Mouse (Mus musculus) heart, embryonic 12.5 days (tissue): ENCODE data around the gene Prkd2. TPM values are rescaled to one million over a fixed set of nuclear protein-coding genes. Genes with fewer than 3 reads are reported as not detected.
A peak's percentile ranks its signal among the peaks of the same experiment; 100 is the strongest.

Experiments used
- ATAC-seq: fragments of 200-750 bp; cut with Nextera tagmentation; 2 replicates; pipeline ENCODE4 v1.8.0; 2017; ENCODE audit warnings: moderate TSS enrichment, moderate library complexity; ENCODE audit not compliant: insufficient number of reproducible peaks, low FRiP score
- H3K27ac ChIP-seq: fragments of 300-500 bp; sonication (generic); 2 replicates; pipeline ENCODE4 v1.5.1; 2016; ENCODE audit warnings: mild to moderate bottlenecking, moderate library complexity; ENCODE audit not compliant: poor library complexity, severe bottlenecking
- H3K27me3 ChIP-seq: fragments of 300-500 bp; sonication (generic); replicated peaks from 2 replicates; pipeline ENCODE4 v1.6.1; 2016; ENCODE audit warnings: mild to moderate bottlenecking, moderate library complexity
- H3K36me3 ChIP-seq: fragments of 300-500 bp; sonication (generic); 2 replicates; pipeline ENCODE4 v1.6.1; 2016; ENCODE audit warnings: mild to moderate bottlenecking, moderate library complexity
- H3K4me1 ChIP-seq: fragments of 300-500 bp; sonication (generic); replicated peaks from 2 replicates; pipeline ENCODE4 v1.6.1; 2016; ENCODE audit warnings: mild to moderate bottlenecking
- H3K4me2 ChIP-seq: fragments of 300-500 bp; sonication (generic); 2 replicates; pipeline ENCODE4 v1.6.1; 2016; ENCODE audit warnings: mild to moderate bottlenecking, moderate library complexity
- H3K4me3 ChIP-seq: fragments of 300-500 bp; sonication (generic); 2 replicates; pipeline ENCODE4 v1.5.1; 2016; ENCODE audit warnings: mild to moderate bottlenecking
- H3K9ac ChIP-seq: fragments of 300-500 bp; sonication (generic); 2 replicates; pipeline ENCODE4 v1.6.1; 2016; ENCODE audit warnings: mild to moderate bottlenecking, moderate library complexity
- H3K9me3 ChIP-seq: fragments of 300-500 bp; sonication (generic); replicated peaks from 2 replicates; pipeline ENCODE4 v1.6.1; 2016; ENCODE audit warnings: mild to moderate bottlenecking, moderate library complexity
- WGBS: fragments of 180-500 bp; shearing (Covaris S2); methylation state at CpG from one replicate; pipeline ENCODE4 v1.1.7; 2016; 5-methylcytosine and 5-hydroxymethylcytosine counted together
- polyA plus RNA-seq: library from polyadenylated mRNA; unstranded; fragments of >200 nt; fragmentation: Nextera tagmentation; extraction: Ambion mirVana; gene quantifications from 2 replicates; pipeline ENCODE4 v1.2.1, GENCODE M21; 2016

Gene Prkd2
- polyA plus RNA-seq, 1 experiment from 2014 or later, result 10.8 TPM

DNA sequence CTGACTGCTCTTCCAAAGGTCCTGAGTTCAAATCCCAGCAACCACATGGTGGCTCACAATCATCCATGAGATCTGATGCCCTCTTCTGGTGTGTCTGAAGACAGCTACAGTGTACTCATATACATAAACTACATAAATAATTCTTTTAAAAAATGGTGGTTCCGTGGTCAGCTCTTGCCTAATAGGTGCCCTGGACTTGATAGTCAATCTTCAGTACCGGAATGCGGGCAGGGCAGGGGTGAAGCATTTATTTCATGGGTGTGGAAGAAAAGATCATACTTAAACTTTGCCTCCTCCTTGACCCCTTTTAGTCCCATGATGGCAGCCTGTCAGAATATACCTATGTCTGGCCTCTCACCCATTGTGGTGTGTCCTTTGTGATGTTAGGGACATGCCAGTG, 69.2 kb downstream of the Prkd2 start:
- no peak for ATAC-seq
- H3K9ac ChIP-seq, result no peak overlapping the region
- peaks cover 35% of the 10 kb centered on the region for H3K27me3 ChIP-seq
- H3K27ac ChIP-seq, result no peak overlapping the region
- no peak overlapping the region for H3K4me3 ChIP-seq
- peaks cover 40% of the 10 kb centered on the region for H3K4me1 ChIP-seq
- WGBS, result 93% methylated on average over 3 of the region's 3 CpGs
- no peak overlapping the region for H3K4me2 ChIP-seq
- H3K9me3 ChIP-seq, result no peaks in the 10 kb centered on the region
- H3K36me3 ChIP-seq, result peaks cover 30% of the 10 kb centered on the region

DNA sequence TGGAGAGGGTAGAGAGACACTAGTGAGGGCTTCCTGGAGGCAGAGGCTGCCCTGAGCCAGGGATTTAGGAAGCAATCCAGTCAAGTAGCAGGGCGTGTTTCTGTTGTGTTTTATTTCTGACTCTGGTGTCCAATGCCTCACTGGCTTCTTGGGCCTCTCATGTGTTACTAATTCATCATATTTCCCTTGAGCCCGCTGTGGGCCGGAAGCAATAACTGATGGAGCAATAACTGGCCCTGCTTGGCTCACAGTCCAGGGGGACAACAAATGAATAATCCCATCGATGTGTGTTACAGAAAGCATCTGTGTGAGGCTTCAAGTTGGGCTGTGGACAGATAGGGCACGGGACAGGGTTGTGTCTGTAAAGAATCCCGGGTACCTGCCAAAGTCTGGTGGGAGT, 69.7 kb downstream of the Prkd2 start:
- no peak for ATAC-seq
- H3K9me3 ChIP-seq, result no peaks in the 10 kb centered on the region
- WGBS, result 83% methylated on average over 6 of the region's 6 CpGs

GRCm38 (mm10) chr7:16913806-16914452, 71.2 kb downstream of the Prkd2 start:
- WGBS, result 36% methylated on average over 10 of the region's 10 CpGs
- H3K4me2 ChIP-seq, result no peak overlapping the region
- no peak overlapping the region for H3K9ac ChIP-seq
- ATAC-seq, result peak; percentile 59; the same call in 1 of the 2 replicates
- no peak overlapping the region for H3K27ac ChIP-seq
- peaks cover 23% of the 10 kb centered on the region for H3K4me1 ChIP-seq
- H3K9me3 ChIP-seq, result no peaks in the 10 kb centered on the region
- H3K36me3 ChIP-seq, result peaks cover 51% of the 10 kb centered on the region
- peaks cover 29% of the 10 kb centered on the region for H3K27me3 ChIP-seq
- H3K4me3 ChIP-seq, result no peak overlapping the region

More for the DNA sequence above, 69.7 kb downstream of the Prkd2 start:
- H3K4me3 ChIP-seq, result no peak overlapping the region
- no peak overlapping the region for H3K27ac ChIP-seq
- peaks cover 35% of the 10 kb centered on the region for H3K36me3 ChIP-seq
- H3K4me2 ChIP-seq, result no peak overlapping the region
- H3K4me1 ChIP-seq, result peaks cover 39% of the 10 kb centered on the region
- H3K27me3 ChIP-seq, result peaks cover 30% of the 10 kb centered on the region
- no peak overlapping the region for H3K9ac ChIP-seq

DNA sequence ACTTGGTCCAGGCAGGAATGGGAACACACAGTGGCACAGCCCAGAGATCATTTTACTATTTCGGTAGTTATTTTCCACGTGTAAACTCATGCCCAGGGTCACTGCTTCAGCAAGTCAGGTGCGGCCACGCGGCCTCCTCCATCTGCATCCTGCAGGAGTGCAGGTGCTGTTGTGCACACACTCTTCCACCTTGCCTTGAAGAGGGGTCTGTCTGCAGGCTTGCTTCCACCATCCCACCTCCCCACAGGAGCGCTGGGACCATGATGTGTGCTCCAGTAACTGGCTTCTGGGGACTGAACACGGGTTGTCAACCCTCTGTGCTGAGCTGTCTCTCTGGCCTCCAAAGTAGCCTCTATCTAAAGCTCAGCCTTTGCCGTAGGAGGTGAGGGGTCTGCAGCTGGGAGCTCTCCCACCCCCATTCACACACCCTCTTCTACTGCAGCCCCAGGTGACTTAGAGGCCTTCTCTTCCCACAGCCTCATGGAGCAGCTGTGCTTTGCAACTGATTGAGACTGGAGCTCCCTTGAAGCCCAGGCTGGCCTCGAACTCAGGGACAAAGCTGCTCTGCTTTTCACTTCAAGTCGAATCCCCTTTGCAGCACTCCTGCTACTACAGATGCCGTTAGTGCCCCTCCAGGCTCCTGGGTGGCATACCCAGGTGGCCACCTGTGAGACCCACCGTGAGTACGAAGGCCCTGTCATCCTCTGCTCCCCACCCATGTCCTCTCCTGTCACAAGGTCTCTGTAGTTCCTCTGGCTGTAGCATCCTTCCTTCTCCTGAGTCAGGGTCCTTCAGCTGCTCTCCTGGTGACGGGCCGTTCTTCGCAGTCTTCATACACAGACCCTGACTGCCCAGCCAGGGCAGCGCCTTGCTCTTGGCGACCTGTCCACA, 72.0 kb downstream of the Prkd2 start:
- no peak overlapping the region for H3K4me2 ChIP-seq
- no peak overlapping the region for H3K27ac ChIP-seq
- peaks cover 58% of the 10 kb centered on the region for H3K36me3 ChIP-seq
- H3K27me3 ChIP-seq, result peaks cover 24% of the 10 kb centered on the region
- no peaks in the 10 kb centered on the region for H3K9me3 ChIP-seq
- 82% methylated on average over 18 of the region's 18 CpGs for WGBS
- peaks cover 24% of the 10 kb centered on the region for H3K4me1 ChIP-seq
- H3K9ac ChIP-seq, result no peak overlapping the region
- ATAC-seq, result no peak
- H3K4me3 ChIP-seq, result no peak overlapping the region

- no peak overlapping the region for H3K4me3 ChIP-seq
- H3K27ac ChIP-seq, result no peak overlapping the region
- no peak for ATAC-seq
- WGBS, result 88% methylated on average over 32 of the region's 32 CpGs
- peaks cover 59% of the 10 kb centered on the region for H3K36me3 ChIP-seq
- no peak overlapping the region for H3K4me2 ChIP-seq
- no peaks in the 10 kb centered on the region for H3K9me3 ChIP-seq
- peaks cover 20% of the 10 kb centered on the region; the same call in 1 of the 2 replicates for H3K27me3 ChIP-seq
- H3K9ac ChIP-seq, result no peak overlapping the region
- peaks cover 32% of the 10 kb centered on the region for H3K4me1 ChIP-seq
These were observed 73.0 kb downstream of the Prkd2 start for GRCm38 (mm10) chr7:16915461-16916340.

- 0 out of 2 replicates have a peak overlapping the region, but pooled peaks have one; percentile 32 for H3K9ac ChIP-seq
These were observed 73.9 kb downstream of the Prkd2 start for GRCm38 (mm10) chr7:16916342-16917265.

GRCm38 (mm10) chr7:16917447-16917846, 74.7 kb downstream of the Prkd2 start:
- Histone ChIP-seq H3K27me3 (peaks cover 6% of the 10 kb centered on the region; the same call in 1 of the 2 replicates), H3K27ac (no peak overlapping the region), H3K4me2 (no peak overlapping the region), H3K9me3 (no peaks in the 10 kb centered on the region), H3K4me3 (no peak overlapping the region), H3K4me1 (peaks cover 49% of the 10 kb centered on the region), H3K9ac (no peak overlapping the region), H3K36me3 (peaks cover 65% of the 10 kb centered on the region)
- ATAC-seq, result no peak
- WGBS, result 79% methylated on average over 11 of the region's 11 CpGs

More at GRCm38 (mm10) chr7:16916342-16917265, 73.9 kb downstream of the Prkd2 start:
- Histone ChIP-seq H3K27ac (no peak overlapping the region), H3K36me3 (peaks cover 65% of the 10 kb centered on the region), H3K9me3 (no peaks in the 10 kb centered on the region), H3K4me1 (peaks cover 41% of the 10 kb centered on the region), H3K4me2 (no peak overlapping the region), H3K27me3 (peaks cover 12% of the 10 kb centered on the region; the same call in 1 of the 2 replicates), H3K4me3 (no peak overlapping the region)
- WGBS, result 62% methylated on average over 30 of the region's 30 CpGs
- no peak for ATAC-seq

- ATAC-seq, result no peak
- H3K9me3 ChIP-seq, result no peaks in the 10 kb centered on the region
- peaks cover 55% of the 10 kb centered on the region for H3K4me1 ChIP-seq
- H3K4me2 ChIP-seq, result no peak overlapping the region
- H3K27me3 ChIP-seq, result 0 out of 2 replicates have a peak, but pooled peaks cover 2% of the 10 kb centered on the region
- WGBS, result 75% methylated on average over 9 of the region's 9 CpGs
- H3K4me3 ChIP-seq, result no peak overlapping the region
- H3K27ac ChIP-seq, result no peak overlapping the region
- no peak overlapping the region for H3K9ac ChIP-seq
- peaks cover 65% of the 10 kb centered on the region for H3K36me3 ChIP-seq
These were observed 75.3 kb downstream of the Prkd2 start for GRCm38 (mm10) chr7:16918014-16918413.

GRCm38 (mm10) chr7:16918670-16919069, 76.0 kb downstream of the Prkd2 start:
- 80% methylated on average over 3 of the region's 3 CpGs for WGBS
- Histone ChIP-seq H3K36me3 (peaks cover 62% of the 10 kb centered on the region), H3K9ac (no peak overlapping the region), H3K4me1 (peaks cover 56% of the 10 kb centered on the region), H3K9me3 (no peaks in the 10 kb centered on the region), H3K4me3 (no peak overlapping the region), H3K27me3 (no peaks in the 10 kb centered on the region), H3K4me2 (no peak overlapping the region), H3K27ac (no peak overlapping the region)
- no peak for ATAC-seq
